Mouse (Mus musculus): Measurements from ENCODE around the gene Adgrb2.

Adgrb2 gene

GRCm38 (mm10) chr4:130031146-130031545 lies 46.5 kb downstream of the Adgrb2 start:
- in situ Hi-C loops (cut with MboI, MseI), result no loop called here

- in situ Hi-C loops (cut with MboI, MseI), result no loop called here
Measured at GRCm38 (mm10) chr4:130033496-130033895, 48.8 kb downstream of the Adgrb2 start.

DNA sequence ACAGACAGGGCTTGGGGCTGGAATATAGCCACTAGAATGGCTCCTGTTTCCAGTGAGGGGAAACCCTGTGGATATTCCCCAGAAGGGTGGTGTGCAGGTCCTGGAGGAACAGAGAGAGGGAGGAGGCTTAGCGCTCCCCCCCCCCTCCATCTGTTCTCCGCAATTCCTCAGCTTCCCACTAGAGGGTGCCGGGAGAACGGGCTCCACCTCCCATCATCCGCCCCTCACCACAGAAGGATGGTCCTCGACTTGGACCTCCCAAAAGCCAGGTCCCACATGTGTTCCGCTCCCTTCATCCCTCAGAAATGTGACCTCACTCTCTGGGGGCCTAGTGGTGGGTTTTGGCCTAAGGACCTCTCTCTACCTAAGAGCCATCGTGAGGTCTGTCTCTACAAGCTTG lies 51.4 kb downstream of the Adgrb2 start:
- in situ Hi-C loops (cut with MboI, MseI), result no loop called here

DNA sequence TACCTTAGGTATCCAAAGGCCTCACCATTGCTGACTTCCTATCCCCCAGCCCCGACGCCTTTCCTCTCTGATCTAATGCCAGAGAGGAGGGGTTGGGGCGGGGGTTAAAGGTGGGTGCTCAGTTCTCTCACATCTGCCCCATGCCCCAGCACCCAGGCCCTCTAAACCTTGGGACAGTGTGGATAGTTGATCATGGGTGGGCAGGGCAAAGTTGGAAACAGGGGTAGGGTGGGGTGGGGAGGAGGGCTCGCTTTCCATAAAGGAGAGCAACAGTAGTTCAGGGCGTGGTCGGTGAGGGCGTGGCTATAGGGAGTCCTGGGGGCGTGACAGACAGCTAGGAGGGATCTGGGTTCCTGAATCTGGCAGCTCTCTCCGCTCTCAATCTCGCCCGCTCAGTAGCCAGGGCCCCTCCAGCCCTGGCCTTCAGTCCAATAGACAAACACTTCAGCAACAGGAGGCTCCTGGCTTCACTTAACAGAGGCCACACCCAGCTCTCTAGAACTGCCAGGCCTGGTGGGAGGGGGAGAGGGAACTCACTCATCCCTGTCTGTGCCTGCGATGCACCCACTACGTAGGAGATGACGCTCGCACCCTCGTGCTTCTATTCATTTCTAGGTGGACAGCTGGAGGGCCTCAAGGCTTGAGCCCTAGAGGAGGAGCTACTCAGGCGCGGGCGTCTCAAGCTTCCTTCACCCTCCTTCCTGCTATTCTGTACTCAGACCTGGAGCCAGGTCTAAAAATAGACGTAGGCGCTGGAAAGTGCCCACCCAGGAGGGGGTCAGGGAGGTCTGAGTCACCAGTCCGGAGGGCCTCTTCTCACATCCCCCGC lies 52.1 kb downstream of the Adgrb2 start:
- in situ Hi-C loops (cut with MboI, MseI), result no loop called here

DNA sequence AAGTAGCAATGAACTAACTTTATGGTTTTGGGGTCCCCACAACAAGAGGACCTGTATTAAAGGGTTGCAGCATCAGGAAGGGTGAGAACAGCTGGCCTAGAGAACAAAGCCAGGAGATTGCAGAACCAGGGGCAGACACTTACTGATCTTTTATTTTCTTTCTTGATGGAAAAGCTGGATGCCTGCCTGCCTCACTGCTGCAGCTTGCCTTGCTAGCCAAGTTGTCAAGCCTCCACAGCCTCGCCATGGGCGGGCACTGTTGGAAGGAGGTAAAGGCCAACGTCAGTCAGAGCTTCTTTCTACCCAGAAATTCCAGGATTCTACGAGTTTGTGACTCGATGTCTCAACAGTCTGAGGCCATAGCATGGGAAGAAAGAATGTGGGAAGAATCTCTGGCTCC lies 54.7 kb downstream of the Adgrb2 start:
- in situ Hi-C loops (cut with MboI, MseI), result no loop called here

GRCm38 (mm10) chr4:130041076-130041475 lies 56.4 kb downstream of the Adgrb2 start:
- in situ Hi-C loops (cut with MboI, MseI), result no loop called here

GRCm38 (mm10) chr4:130044211-130044610 lies 59.5 kb downstream of the Adgrb2 start:
- in situ Hi-C loops (cut with MboI, MseI), result no loop called here

GRCm38 (mm10) chr4:130045609-130046008 lies 60.9 kb downstream of the Adgrb2 start:
- in situ Hi-C loops (cut with MboI, MseI), result no loop called here

DNA sequence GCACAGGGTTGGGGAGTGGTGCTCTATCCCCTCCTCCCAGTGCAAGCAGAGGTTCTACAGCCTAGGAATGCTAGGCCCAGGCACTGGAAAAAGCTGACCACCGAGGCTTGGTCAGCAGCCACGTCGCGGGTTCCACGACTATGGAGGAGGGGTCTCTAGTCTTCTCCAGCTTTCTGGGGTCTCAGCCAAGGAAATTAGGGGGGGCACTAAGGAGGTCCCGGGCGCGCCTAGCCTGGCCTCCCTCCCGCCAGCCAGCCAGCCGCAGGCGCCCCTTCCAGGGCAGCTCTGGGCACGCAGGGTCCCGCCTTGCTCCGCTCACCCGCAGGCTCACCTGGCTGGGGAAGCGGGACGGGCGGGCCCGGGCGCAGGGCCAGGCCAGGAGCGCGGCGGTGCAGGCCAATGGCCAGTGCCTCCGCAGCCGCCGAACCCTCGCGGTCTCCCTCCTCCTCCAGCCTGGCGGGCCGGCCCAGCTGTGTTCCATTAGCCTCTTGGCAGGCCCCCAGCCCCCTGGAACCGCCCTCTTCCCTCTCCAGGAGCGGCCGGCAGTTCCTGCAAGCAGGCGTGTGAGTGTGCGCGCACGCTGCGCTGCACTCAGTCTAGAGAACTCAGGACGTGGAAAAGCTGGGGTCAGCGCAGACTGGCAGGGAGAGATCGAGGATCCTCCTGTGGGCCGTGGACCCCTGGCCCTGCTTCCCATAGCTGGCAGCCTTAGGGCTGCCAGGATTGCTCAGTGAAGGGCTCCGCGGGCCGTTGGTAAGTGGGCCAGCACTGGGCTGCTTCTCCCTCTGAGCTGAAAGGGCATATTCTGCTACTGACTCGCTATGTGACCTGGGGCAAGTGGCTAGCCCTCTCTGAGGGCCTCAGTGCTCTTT lies 62.9 kb downstream of the Adgrb2 start, which contains the start of gene Col16a1:
Gene Col16a1, plus strand, starts transcription at position 510 of the 872 bp plus-strand sequence.
- in situ Hi-C loops (cut with MboI, MseI), result no loop called here

DNA sequence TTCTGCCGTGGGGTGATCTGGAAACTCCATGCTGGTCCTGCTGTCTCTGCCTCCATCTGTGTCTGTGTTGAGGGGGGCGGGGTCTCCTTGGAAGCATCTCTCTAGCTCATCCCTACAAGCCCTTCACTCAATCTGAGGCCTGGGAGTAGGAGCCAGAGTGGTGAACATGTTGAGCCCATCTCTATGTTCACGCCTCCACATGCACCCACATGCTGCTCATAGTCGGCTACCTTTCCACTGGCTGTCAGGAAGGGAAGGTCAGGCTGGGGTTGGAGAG lies 63.5 kb downstream of the Adgrb2 start:
- in situ Hi-C loops (cut with MboI, MseI), result no loop called here

DNA sequence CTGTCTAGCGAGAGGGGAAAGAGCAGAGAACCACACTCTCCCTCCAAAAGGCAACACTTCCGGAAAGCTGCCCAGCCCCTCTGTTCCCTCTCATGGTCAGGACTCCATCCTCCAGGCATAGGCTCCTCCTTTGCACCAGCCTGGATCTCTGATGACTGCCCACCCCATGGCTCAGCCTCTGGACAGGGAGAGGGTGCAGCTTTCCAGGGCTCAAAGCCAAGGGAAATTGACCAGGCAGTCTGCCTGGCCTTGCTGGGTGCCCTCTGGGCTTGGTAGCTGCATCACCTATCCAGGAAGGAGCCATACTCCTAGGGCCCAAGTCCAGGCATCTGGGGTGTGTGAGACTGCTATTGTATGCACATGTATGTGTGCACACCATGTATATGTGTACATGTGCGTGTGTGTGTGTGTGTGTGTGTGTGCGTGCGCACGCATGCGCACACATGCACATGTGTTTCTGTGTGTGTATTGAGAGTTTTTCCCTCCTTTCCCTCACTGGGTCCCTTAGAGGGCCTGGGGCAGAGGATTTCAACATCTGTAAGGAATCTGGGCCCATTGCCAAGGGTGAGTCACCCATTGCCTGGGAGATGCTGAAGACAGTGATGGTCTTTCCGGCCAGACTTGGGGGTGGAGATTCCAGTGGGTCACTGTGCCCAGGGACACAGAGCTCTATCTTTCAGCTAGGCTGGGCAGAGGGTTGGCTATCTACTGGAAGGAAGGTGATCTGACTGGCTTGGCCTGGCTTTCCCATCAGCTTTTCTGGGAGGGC lies 65.6 kb downstream of the Adgrb2 start:
- in situ Hi-C loops (cut with MboI, MseI), result no loop called here

GRCm38 (mm10) chr4:130052283-130052682 lies 67.6 kb downstream of the Adgrb2 start:
- in situ Hi-C loops (cut with MboI, MseI), result no loop called here

DNA sequence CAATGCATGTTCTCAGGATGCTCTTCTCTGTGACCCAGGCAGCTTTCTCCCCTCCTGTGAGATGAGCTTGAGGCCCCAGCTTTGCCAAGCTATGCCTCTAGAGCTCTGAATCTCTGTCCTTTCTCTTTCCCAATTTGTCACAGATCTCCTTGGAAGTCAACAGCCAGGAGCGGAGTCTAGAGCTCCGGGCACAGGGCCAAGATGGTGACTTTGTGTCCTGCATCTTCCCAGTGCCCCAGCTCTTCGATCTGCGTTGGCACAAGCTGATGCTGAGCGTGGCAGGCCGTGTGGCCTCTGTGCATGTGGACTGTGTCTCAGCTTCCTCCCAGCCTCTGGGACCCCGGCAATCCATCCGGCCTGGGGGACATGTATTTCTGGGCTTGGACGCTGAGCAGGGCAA lies 68.4 kb downstream of the Adgrb2 start:
- in situ Hi-C loops (cut with MboI, MseI), result no loop called here

DNA sequence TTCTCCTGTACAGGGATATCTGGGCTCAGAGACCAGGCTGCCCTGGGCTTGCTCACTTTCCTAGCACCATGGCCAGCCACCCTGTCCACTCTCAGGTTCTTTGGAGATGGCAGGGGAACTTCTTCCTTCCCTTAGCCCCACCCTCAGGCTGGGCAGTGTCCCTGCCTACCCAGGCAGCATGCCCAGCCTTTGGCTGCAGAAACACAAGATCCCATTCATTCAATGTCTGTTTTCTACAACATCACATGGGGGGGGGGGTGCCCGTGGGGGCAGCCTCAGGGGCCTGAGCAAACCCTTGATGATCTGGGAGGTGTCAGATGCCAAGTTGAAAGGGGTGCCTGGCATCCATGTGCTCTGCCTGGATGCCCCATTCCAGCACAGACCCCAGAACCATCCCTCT lies 70.1 kb downstream of the Adgrb2 start:
- in situ Hi-C loops (cut with MboI, MseI), result no loop called here

DNA sequence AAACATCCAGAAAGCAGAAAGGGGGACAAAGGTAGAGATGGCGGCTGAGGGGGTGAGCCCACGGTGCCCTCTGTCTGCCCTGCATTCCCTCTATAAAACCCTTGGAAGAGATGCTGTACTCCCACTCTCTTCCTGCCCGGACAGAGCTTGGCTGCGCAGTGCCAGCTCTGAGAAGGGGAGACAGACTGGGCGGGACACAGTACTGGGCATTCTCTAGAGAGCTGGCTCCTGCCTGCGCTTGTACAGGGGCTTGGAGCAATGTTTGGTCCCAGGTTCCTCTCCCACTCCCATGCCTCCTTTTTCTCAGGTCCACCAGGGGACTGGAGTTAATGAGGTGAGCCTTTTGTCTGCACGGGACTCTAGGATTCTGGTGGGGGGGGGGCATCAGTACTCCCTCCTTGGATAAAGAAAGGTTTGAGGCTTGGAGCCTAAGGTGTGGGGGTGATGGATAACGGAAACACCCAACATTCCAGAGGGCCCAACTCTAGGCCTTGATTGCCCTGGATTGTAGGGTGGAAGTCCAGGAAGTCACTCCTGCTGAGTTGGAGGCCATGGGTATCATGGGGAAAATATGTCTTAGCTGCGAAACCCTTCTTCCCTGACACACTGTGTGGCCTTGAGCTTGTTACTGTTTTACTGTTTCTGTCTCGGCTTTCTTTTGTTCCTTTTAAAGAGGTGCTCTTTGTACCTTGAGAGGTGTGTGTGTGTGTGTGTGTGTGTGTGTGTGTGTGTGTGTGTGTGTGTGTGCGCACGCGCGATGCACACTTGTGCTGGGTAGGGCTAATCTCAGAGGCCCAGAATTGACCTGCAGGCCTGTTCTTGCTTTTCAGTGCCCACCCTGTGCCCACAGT lies 70.7 kb downstream of the Adgrb2 start:
- in situ Hi-C loops (cut with MboI, MseI), result no loop called here

DNA sequence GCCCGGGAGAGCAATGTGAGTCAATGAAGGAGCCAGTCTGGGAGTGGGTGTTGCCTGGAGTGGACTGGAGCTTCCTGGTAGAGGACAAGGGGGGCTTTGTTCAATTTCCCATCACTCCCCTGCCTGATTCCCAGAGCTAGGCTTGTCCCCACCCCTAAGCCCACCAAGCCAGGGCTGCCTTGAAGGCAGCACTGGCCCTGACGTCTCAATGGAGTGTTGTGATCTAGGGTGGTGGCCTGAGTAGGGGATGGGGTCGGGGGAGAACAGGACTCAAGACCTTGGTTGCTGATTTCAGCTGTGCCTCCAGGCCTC lies 71.3 kb downstream of the Adgrb2 start:
- in situ Hi-C loops (cut with MboI, MseI), result no loop called here

GRCm38 (mm10) chr4:130056471-130056870 lies 71.8 kb downstream of the Adgrb2 start:
- in situ Hi-C loops (cut with MboI, MseI), result no loop called here

DNA sequence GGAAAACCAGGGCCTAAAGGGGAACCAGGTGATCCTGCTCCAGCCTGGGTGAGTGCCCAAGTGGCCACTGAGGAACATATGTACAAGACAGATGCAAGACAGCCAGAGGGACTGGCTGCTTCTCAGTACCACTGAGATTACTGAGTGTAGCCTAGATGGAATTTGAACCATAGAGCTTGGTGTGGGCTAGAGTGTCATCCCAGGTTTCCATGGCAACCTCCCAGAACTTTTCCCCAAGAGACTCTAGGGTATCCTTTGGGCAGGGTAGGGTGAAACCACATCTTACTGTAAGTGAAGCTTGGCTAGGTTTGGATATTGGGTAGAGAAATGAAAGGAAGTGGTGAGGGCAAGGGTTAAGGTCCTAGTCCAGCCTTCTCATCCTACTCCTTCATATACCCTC lies 76.3 kb downstream of the Adgrb2 start:
- in situ Hi-C loops (cut with MboI, MseI), result no loop called here

GRCm38 (mm10) chr4:130063191-130063590 lies 78.5 kb downstream of the Adgrb2 start:
- in situ Hi-C loops (cut with MboI, MseI), result no loop called here

GRCm38 (mm10) chr4:130066816-130067215 lies 82.1 kb downstream of the Adgrb2 start:
- in situ Hi-C loops (cut with MboI, MseI), result no loop called here

DNA sequence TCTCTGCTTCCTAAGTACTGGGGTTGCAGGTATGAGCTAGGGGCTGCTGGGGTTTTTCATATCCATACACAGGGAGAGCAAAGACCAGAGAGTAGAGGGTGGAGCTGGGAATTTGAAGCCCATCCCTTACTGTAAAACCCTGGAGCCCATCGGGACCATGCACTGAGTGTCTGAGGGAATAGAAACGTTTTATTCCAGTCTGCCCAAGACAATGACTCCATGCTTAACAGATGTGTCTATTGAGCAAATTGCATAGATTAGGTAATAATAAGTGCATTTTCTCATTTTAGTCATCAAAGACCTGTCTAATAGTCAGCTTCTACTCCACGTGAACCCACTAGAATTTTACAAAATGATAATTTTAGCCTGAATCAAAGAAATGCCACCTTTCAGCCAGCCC lies 85.9 kb downstream of the Adgrb2 start:
- in situ Hi-C loops (cut with MboI, MseI), result no loop called here
